Mouse (Mus musculus) limb, embryonic 15.5 days (tissue): Measurements from ENCODE around the gene Rad18. TPM values are rescaled to one million over a fixed set of nuclear protein-coding genes. Genes with fewer than 3 reads are reported as not detected.
"Not testable (repeated sequence)": the region's sequence is repeated elsewhere in the genome, so short reads cannot be mapped to it uniquely, and the experiment has no call there.

ENCODE experiments used
- ATAC-seq: fragments of 200-750 bp; cut with Nextera tagmentation; 2 replicates; pipeline ENCODE4 v1.8.0; 2017; ENCODE audit warnings: low read depth, moderate TSS enrichment; ENCODE audit not compliant: insufficient number of reproducible peaks, low FRiP score, low TSS enrichment
- H3K27ac ChIP-seq: fragments of 300-500 bp; sonication (generic); 2 replicates; pipeline ENCODE4 v1.5.1; 2015; ENCODE audit warnings: moderate library complexity, mild to moderate bottlenecking, inconsistent platforms
- H3K27me3 ChIP-seq: fragments of 300-500 bp; sonication (generic); 2 replicates; pipeline ENCODE4 v1.6.1; 2015; ENCODE audit warnings: inconsistent platforms
- H3K36me3 ChIP-seq: fragments of 300-500 bp; sonication (generic); 2 replicates; pipeline ENCODE4 v1.6.1; 2015; ENCODE audit warnings: inconsistent platforms
- H3K4me1 ChIP-seq: fragments of 300-500 bp; sonication (generic); 2 replicates; pipeline ENCODE4 v1.6.1; 2015; ENCODE audit warnings: inconsistent platforms
- H3K4me2 ChIP-seq: fragments of 300-500 bp; sonication (generic); 2 replicates; pipeline ENCODE4 v1.6.1; 2015; ENCODE audit warnings: mild to moderate bottlenecking, inconsistent platforms
- H3K4me3 ChIP-seq: fragments of 300-500 bp; sonication (generic); 2 replicates; pipeline ENCODE4 v1.5.1; 2015; ENCODE audit warnings: mild to moderate bottlenecking, inconsistent platforms
- H3K9ac ChIP-seq: fragments of 300-500 bp; sonication (generic); 2 replicates; pipeline ENCODE4 v1.6.1; 2015; ENCODE audit warnings: inconsistent platforms
- H3K9me3 ChIP-seq: fragments of 300-500 bp; sonication (generic); 2 replicates; pipeline ENCODE4 v1.6.1; 2016; ENCODE audit warnings: inconsistent platforms
- WGBS: fragments of 180-500 bp; shearing (Covaris S2); methylation state at CpG from one replicate; pipeline ENCODE4 v1.1.7; 2015; 5-methylcytosine and 5-hydroxymethylcytosine counted together
- polyA plus RNA-seq: library from polyadenylated mRNA; unstranded; fragments of >200 nt; fragmentation: Nextera tagmentation; extraction: Ambion mirVana; gene quantifications from 2 replicates; pipeline ENCODE4 v1.2.1, GENCODE M21; 2015

Rad18 gene
- polyA plus RNA-seq, 1 experiment from 2014 or later: 33.1 TPM

GRCm38 (mm10) chr6:112720409-112721080 is 24.1 kb upstream of the Rad18 start:
- ATAC-seq: no peak
- WGBS: 85% methylated on average over 5 of the region's 5 CpGs
- no peak overlapping the region for H3K27ac ChIP-seq

GRCm38 (mm10) chr6:112719983-112720382 is 23.5 kb upstream of the Rad18 start:
- Histone ChIP-seq H3K27ac (no peak overlapping the region), H3K27me3 (no peaks in the 10 kb centered on the region), H3K4me3 (no peak overlapping the region), H3K9ac (no peak overlapping the region), H3K36me3 (peaks cover 6% of the 10 kb centered on the region), H3K4me1 (no peaks in the 10 kb centered on the region), H3K4me2 (no peak overlapping the region), H3K9me3 (no peaks in the 10 kb centered on the region)
- 96% methylated on average over 1 of the region's 1 CpGs for WGBS
- ATAC-seq: no peak

More at GRCm38 (mm10) chr6:112720409-112721080, 24.1 kb upstream of the Rad18 start:
- peaks cover 6% of the 10 kb centered on the region for H3K36me3 ChIP-seq
- H3K9me3 ChIP-seq: no peaks in the 10 kb centered on the region
- H3K4me2 ChIP-seq: no peak overlapping the region
- no peaks in the 10 kb centered on the region for H3K4me1 ChIP-seq
- no peak overlapping the region for H3K9ac ChIP-seq
- H3K27me3 ChIP-seq: no peaks in the 10 kb centered on the region
- no peak overlapping the region for H3K4me3 ChIP-seq

- Histone ChIP-seq H3K4me2 (no peak overlapping the region), H3K27ac (no peak overlapping the region), H3K4me1 (no peaks in the 10 kb centered on the region), H3K27me3 (no peaks in the 10 kb centered on the region), H3K9me3 (no peaks in the 10 kb centered on the region), H3K9ac (no peak overlapping the region), H3K4me3 (no peak overlapping the region), H3K36me3 (no peaks in the 10 kb centered on the region; the same call in 1 of the 2 replicates)
- WGBS: 53% methylated on average over 5 of the region's 5 CpGs
- no peak for ATAC-seq
Observed at GRCm38 (mm10) chr6:112717168-112717567, 20.7 kb upstream of the Rad18 start.

GRCm38 (mm10) chr6:112713951-112714350 is 17.5 kb upstream of the Rad18 start:
- Histone ChIP-seq H3K27ac (no peak overlapping the region), H3K4me3 (no peak overlapping the region), H3K4me2 (no peak overlapping the region), H3K9me3 (no peaks in the 10 kb centered on the region), H3K36me3 (no peaks in the 10 kb centered on the region), H3K9ac (no peak overlapping the region), H3K27me3 (no peaks in the 10 kb centered on the region), H3K4me1 (no peaks in the 10 kb centered on the region)
- 84% methylated on average over 3 of the region's 3 CpGs for WGBS
- no peak for ATAC-seq

- H3K36me3 ChIP-seq, H3K4me3 ChIP-seq, H3K27ac ChIP-seq, ATAC-seq, H3K27me3 ChIP-seq, H3K4me1 ChIP-seq, H3K9me3 ChIP-seq, H3K9ac ChIP-seq, H3K4me2 ChIP-seq: not testable (repeated sequence)
- WGBS: 83% methylated on average over 4 of the region's 4 CpGs
Observed at GRCm38 (mm10) chr6:112702296-112702695, 5.8 kb upstream of the Rad18 start.

- no peak for ATAC-seq
- H3K4me2 ChIP-seq: no peak overlapping the region
- H3K9ac ChIP-seq: no peak overlapping the region
- H3K27ac ChIP-seq: no peak overlapping the region
- no peaks in the 10 kb centered on the region for H3K36me3 ChIP-seq
- no peak overlapping the region for H3K4me3 ChIP-seq
- H3K27me3 ChIP-seq: 0 out of 2 replicates have a peak, but pooled peaks cover 3% of the 10 kb centered on the region
- 0% methylated on average over 1 of the region's 1 CpGs for WGBS
- no peaks in the 10 kb centered on the region for H3K9me3 ChIP-seq
- H3K4me1 ChIP-seq: peaks cover 7% of the 10 kb centered on the region; the same call in 1 of the 2 replicates
Observed at GRCm38 (mm10) chr6:112700392-112700791, 3.9 kb upstream of the Rad18 start.

- no peaks in the 10 kb centered on the region for H3K9me3 ChIP-seq
- no peak for ATAC-seq
- H3K4me3 ChIP-seq: no peak overlapping the region
- no peak overlapping the region for H3K27ac ChIP-seq
- H3K4me1 ChIP-seq: peaks cover 10% of the 10 kb centered on the region
- H3K4me2 ChIP-seq: no peak overlapping the region
- 43% methylated on average over 1 of the region's 1 CpGs for WGBS
- H3K27me3 ChIP-seq: 0 out of 2 replicates have a peak, but pooled peaks cover 3% of the 10 kb centered on the region
- no peaks in the 10 kb centered on the region for H3K36me3 ChIP-seq
- H3K9ac ChIP-seq: no peak overlapping the region
Observed at GRCm38 (mm10) chr6:112699115-112699514, 2.6 kb upstream of the Rad18 start.

- Histone ChIP-seq H3K4me2 (no peak overlapping the region), H3K27ac (no peak overlapping the region), H3K36me3 (peaks cover 18% of the 10 kb centered on the region; the same call in 1 of the 2 replicates), H3K9ac (no peak overlapping the region), H3K4me3 (no peak overlapping the region), H3K9me3 (no peaks in the 10 kb centered on the region), H3K4me1 (peaks cover 10% of the 10 kb centered on the region), H3K27me3 (0 out of 2 replicates have a peak, but pooled peaks cover 3% of the 10 kb centered on the region)
- no peak for ATAC-seq
- WGBS: 92% methylated on average over 5 of the region's 5 CpGs
Observed at GRCm38 (mm10) chr6:112694492-112694891, 2.0 kb downstream of the Rad18 start.

- no peaks in the 10 kb centered on the region for H3K9me3 ChIP-seq
- H3K27ac ChIP-seq: no peak overlapping the region
- H3K4me3 ChIP-seq: no peak overlapping the region
- H3K9ac ChIP-seq: no peak overlapping the region
- no peaks in the 10 kb centered on the region for H3K27me3 ChIP-seq
- peaks cover 10% of the 10 kb centered on the region for H3K4me1 ChIP-seq
- ATAC-seq: no peak
- H3K4me2 ChIP-seq: no peak overlapping the region
- peaks cover 19% of the 10 kb centered on the region; the same call in 1 of the 2 replicates for H3K36me3 ChIP-seq
- WGBS: 100% methylated on average over 1 of the region's 1 CpGs
Observed at GRCm38 (mm10) chr6:112691523-112691922, 5.0 kb downstream of the Rad18 start.

GRCm38 (mm10) chr6:112688033-112688432 is 8.5 kb downstream of the Rad18 start:
- 81% methylated on average over 3 of the region's 3 CpGs for WGBS

GRCm38 (mm10) chr6:112686485-112686884 is 10.0 kb downstream of the Rad18 start:
- H3K36me3 ChIP-seq: peaks cover 18% of the 10 kb centered on the region
- H3K4me2 ChIP-seq: no peak overlapping the region
- H3K9ac ChIP-seq: no peak overlapping the region
- no peaks in the 10 kb centered on the region for H3K9me3 ChIP-seq
- H3K27me3 ChIP-seq: no peaks in the 10 kb centered on the region
- no peak for ATAC-seq
- 75% methylated on average over 7 of the region's 7 CpGs for WGBS
- no peak overlapping the region for H3K27ac ChIP-seq
- H3K4me3 ChIP-seq: no peak overlapping the region
- H3K4me1 ChIP-seq: no peaks in the 10 kb centered on the region

More at GRCm38 (mm10) chr6:112688033-112688432, 8.5 kb downstream of the Rad18 start:
- Histone ChIP-seq H3K4me2 (no peak overlapping the region), H3K4me1 (no peaks in the 10 kb centered on the region), H3K4me3 (no peak overlapping the region), H3K27ac (no peak overlapping the region), H3K9ac (no peak overlapping the region), H3K36me3 (peaks cover 19% of the 10 kb centered on the region; the same call in 1 of the 2 replicates), H3K9me3 (no peaks in the 10 kb centered on the region), H3K27me3 (no peaks in the 10 kb centered on the region)
- no peak for ATAC-seq

- no peak overlapping the region for H3K9ac ChIP-seq
- H3K4me2 ChIP-seq: no peak overlapping the region
Observed at GRCm38 (mm10) chr6:112684065-112684464, 12.4 kb downstream of the Rad18 start.

More at GRCm38 (mm10) chr6:112684065-112684464, 12.4 kb downstream of the Rad18 start:
- H3K27me3 ChIP-seq: no peaks in the 10 kb centered on the region
- WGBS: 92% methylated on average over 2 of the region's 2 CpGs
- no peak overlapping the region for H3K27ac ChIP-seq
- H3K4me3 ChIP-seq: no peak overlapping the region
- no peaks in the 10 kb centered on the region for H3K4me1 ChIP-seq
- ATAC-seq: no peak
- no peaks in the 10 kb centered on the region for H3K9me3 ChIP-seq
- H3K36me3 ChIP-seq: peaks cover 29% of the 10 kb centered on the region
